Mouse (Mus musculus): ENCODE data around the gene Ascl2. TPM values are rescaled to one million over a fixed set of nuclear protein-coding genes. Genes with fewer than 3 reads are reported as not detected.

The Ascl2 gene
- total RNA-seq, 4 experiments from 2014 or later: 0.21 to 0.53 (median 0.46) TPM; not detected in 1

DNA sequence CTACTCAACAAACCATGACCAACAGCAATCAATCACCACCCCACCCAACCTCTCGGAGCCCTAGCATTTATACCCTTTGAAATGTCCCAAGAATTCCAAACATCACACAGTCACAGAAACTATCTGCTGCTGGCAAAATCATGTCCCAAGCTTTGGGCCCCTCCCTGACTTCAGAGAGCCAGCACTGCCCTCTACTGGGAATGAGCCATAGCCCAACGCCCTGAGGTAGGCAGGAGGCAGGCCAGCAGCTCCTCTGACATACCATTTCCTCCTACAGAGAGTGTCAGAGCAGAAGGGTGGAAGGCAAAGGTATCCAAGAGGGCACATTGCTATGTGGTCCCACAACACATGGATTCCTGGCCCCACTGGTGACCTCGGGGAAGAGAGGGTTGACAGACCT, 33.6 kb upstream of the Ascl2 start:
- DNase-seq (ENCODE audit: low spot score in 2 of 2): no peak

DNA sequence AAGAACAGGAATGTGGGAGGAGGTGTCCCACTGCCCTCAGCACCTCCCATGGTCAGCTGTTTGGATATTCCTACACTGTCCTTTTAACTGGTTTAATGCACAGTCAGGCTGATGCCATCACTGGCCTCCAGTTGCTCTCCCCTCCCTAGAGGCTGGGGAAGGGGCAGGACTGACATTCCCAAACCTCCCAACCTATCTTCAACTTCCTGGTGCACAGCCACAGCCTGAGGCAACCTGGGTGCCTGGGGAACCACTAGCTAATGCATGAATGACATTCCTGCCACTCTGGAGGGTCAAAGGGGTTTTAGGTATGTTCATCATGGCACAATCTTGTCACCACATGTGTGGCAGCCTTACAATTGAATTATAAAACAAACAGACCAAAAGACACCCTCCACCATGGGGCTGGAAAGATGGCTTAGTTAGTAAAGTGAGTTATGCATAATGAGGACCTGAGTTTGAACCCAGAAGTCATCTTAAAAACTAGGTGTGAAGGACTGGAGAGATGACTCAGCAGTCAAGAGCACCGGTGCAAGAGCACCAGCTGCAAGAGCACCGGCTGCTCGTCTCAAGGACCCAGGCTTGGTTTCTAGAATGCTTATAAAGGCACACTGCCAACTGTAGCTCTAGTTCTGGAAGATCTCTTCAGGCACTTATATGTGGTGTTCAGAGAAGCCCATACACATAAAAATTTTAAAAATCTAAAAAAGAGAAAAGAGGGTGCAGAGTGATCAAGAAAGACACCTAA, 28.5 kb upstream of the Ascl2 start:
- no peak for DNase-seq (ENCODE audit: low spot score in 2 of 2)

DNA sequence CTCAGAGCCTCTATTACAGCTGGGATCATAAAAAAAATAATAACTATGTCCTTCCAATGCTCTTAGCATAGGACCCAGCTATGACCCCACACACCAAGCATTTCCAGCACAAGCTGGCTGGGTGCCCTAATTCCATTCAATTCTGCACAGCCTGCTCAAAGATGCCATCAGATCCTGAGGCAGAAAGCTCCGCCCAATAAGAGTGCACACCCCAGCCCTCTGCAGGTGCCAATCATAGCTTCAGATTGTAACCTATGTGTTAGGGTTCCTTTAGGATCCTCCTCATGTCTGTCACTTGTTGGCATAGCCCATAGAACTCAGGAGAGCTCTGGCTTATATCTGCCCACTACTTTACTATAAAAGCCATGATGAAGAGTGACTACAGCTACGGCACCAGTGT, 27.9 kb upstream of the Ascl2 start:
- no peak for DNase-seq (ENCODE audit: low spot score in 2 of 2)

DNA sequence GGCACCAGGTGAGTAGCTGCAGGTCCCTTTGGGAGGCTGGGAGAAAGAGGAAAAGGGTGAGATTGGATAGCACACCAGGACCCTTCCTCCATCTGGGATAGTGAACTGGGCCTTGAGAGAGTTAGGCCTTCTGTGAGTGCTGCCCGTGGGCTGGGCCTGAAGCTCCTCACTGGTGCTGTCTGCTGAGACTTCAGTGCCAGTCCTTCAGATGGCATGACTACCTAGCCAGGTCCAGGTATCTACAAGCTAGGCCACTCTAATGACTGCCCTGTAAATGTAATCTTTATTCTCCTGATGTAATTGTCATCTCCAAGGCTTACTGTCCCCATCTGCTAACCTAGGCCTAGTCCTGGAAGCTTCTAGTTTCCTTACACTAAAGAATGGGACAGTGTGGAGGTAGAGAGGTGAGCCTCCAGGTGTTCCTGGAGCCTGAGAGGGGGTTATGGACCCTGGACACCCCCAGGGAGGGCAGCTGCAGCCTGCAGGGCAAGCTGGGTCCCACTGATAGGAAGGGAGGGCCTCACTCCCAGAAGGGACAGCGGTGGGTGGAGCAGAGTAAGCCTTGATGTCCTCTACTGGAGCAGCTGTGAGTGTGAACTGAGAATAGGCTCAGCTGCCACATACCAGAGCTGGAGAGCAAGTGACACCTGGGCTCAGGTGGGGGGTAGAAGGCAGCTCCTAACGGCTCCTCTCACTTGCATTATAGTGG, 26.7 kb upstream of the Ascl2 start:
- DNase-seq (ENCODE audit: low spot score in 2 of 2): no peak

DNA sequence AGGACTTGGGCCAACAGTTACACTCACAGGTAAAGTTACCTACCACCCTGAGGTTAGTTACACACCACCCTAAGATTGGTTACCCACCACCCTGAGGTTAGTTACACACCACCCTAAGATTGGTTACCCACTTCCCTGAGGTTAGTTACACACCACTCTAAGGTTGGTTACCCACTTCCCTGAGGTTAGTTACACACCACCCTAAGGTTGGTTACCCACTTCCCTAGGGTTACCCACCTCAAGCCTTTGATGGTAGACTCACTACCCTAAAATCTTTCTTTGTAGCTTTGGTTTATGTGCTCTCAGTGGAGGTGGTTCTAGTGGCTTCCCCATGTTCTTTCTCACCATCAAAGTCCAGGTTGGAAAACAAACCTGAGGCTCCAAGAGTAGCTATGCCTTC, 25.9 kb upstream of the Ascl2 start:
- DNase-seq (ENCODE audit: low spot score in 2 of 2): no peak

- DNase-seq (ENCODE audit: low spot score in 2 of 2): no peak
Measured at GRCm38 (mm10) chr7:142987718-142988117, 18.7 kb upstream of the Ascl2 start.

DNA sequence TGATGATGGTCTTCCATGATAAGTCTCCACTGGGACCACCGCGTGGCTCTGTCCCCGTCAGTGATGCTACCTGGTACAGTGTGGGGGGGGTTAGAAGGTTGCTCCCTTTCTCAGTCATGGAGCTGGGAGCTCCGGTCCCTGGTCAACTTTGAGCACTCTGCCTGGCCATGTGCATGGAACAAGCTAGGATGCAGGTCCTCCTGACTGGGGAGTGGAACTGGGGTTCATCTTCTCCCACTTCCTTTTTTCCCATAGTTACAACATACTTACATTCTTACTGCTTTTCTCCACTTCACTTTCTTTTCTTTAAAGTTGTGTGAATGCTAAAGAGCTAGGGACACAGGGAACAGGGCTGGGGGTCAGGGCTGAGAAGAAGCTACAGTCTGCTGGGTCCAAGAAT, 16.1 kb upstream of the Ascl2 start:
- no peak for DNase-seq (ENCODE audit: low spot score in 2 of 2)

- DNase-seq (ENCODE audit: low spot score in 2 of 2): no peak
Measured at GRCm38 (mm10) chr7:142981908-142982307, 12.8 kb upstream of the Ascl2 start.

- DNase-seq (ENCODE audit: low spot score in 2 of 2): peak; percentile 37 to 44
Measured at GRCm38 (mm10) chr7:142967884-142968808, 918 bp downstream of the Ascl2 start.

DNA sequence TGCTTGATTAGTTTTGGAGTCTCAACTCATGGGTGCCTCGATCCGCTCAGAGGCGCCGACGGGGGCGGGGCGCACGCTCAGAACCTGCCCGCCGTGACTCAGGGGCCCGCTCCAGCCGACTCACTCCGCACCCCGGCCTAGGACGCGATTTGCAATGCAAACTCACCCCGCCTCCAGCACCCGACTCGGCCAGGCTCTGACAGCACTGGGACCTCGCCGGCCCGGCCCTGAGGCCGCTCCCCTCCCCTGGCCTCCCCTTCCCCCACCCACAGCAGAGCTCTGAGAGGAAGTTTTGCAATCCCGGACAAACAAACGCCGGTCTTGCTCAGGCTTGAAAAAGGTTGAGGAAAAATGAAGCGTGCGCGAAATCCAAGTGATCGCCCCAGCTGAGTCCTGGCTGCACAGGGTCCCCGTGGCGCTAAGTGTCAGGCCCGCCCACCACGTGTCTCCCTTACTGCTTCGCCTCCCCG, 1.6 kb downstream of the Ascl2 start:
- no peak for DNase-seq (ENCODE audit: low spot score in 2 of 2)

- no peak for DNase-seq (ENCODE audit: low spot score in 2 of 2)
Measured at GRCm38 (mm10) chr7:142959752-142960151, 9.3 kb downstream of the Ascl2 start.

DNA sequence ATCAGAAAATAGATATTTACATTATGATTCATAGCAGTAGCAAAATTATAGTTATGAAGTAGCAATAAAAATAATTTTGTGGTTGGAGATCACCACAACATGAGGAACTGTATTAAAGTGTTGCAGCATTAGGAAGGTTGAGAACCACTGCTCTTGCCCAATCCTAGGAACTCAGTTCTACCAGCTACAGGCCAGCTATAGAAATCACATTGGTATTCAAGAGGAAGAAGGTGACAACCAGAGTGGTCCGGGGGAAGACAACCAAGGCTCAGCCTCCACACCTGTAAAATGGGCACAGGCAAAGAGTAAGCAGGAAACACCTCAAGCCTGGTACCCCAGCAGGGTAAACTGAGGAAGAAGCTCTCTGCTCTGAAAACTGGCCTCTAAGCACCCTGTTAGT, 10.2 kb downstream of the Ascl2 start:
- DNase-seq (ENCODE audit: low spot score in 2 of 2): no peak

DNA sequence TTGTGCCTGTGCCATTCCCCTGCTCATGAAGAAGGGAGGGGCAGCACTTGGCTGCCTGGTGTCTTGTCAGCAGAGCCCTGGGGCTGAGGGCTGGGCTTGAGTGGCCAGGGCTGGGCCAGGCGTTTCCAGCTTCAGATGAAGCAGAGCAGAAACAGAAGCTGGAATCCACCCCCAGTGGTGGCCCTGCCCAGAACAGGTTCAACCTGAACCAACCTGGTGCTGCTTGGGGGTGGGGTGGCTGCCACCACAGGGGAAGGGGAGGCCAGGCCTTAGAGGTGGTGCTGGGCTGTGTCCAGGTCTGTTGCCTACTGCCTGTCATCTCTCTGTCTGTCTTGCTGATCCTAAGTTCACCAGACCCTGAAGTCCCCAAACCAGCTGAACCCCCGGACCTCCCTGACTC, 13.0 kb downstream of the Ascl2 start:
- no peak for DNase-seq (ENCODE audit: low spot score in 2 of 2)

DNA sequence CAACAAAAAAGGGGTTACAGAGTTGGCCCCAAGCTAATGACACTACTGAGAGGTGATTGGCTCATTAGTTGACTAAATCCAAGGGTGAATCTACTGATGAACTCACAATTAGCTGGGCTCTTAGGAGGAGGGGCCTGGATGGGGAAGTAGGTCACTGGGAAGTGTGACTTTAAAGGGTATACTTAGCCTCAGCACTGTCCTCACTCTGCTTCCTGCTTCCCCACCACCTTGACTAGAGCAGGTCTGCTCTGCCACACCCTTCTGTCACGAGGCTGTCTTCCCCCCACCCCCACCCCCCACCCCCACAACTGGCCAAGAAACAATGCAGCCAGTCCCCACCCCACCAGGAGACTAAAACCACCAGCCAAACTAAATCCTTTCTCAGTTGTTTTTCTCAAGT, 19.5 kb downstream of the Ascl2 start:
- no peak for DNase-seq (ENCODE audit: low spot score in 2 of 2)

DNA sequence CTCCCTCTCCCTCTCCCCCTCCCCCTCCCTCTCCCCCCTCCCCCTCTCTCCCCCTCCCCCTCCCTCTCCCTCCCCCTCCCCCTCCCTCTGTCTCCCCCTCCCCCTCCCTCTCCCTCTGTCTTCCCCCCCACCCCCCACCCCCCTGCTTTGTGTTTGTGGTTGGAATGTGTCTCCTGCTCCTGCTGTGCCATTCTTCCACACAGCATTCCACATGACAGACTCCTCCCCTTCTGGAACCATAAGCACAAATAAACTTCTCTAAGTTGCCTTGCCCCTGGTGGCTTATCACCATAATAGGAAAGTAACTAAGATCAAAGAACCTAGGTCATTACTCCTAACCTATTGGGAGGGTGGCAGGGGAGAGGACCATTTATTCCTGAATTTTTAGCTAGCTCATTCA, 31.4 kb downstream of the Ascl2 start:
- DNase-seq (ENCODE audit: low spot score in 2 of 2): no peak

DNA sequence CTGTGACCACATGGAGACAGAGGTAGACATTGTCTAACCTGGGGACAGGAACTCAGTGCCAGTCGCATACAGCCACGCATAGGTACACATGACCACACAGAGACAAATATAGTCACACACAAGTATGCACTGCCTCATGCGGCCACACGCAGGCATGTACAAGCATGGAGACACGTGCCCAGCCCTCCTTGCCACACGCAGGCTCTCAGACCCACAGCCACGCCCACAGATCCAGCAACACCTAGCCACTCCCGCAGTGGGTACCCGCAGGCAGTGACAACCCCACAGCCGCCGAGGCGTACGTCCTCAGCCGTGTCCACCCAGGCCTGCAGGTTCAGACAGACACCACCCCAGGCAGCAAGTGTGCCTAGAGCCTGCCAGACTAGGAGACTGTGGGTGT, 33.4 kb downstream of the Ascl2 start:
- DNase-seq (ENCODE audit: low spot score in 2 of 2): no peak

- DNase-seq (ENCODE audit: low spot score in 2 of 2): no peak
Measured at GRCm38 (mm10) chr7:142932469-142932868, 36.6 kb downstream of the Ascl2 start.

GRCm38 (mm10) chr7:142931028-142931427, 38.0 kb downstream of the Ascl2 start, which contains the start of gene Th:
Gene Th, minus strand, starts transcription at chr7:142931128.
- DNase-seq (ENCODE audit: low spot score in 2 of 2): no peak

DNA sequence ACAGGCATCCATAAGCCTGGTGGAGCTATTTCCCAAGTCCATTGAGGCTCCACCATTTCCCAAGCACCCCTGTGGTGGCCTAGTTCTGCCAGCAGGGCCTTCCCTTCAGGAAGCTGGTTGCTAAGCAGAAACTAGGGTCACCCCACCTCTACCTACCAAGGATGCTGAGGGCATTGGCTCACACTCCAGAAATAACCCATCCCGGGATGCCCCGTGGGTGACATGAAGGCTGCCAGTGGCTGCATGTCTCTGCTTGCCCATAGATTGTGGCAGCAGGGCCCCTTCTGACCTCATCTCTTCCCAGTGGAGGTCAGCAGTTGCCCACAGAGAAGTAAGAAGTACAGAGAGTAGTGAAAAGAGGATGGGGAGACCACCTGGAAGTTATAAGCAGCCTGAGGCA, 39.5 kb downstream of the Ascl2 start:
- DNase-seq (ENCODE audit: low spot score in 2 of 2): no peak

GRCm38 (mm10) chr7:142927293-142927692, 41.8 kb downstream of the Ascl2 start:
- DNase-seq (ENCODE audit: low spot score in 2 of 2): no peak

Measured in left cerebral cortex, adult 8-10 months (tissue).